Mouse (Mus musculus) thymus, postnatal 25 days (tissue): ENCODE measurements around the gene Kdelr3.

Experiments used
- DNase-seq: peaks from one replicate; pipeline ENCODE4 v3.0.0; 2022

Kdelr3 gene

DNA sequence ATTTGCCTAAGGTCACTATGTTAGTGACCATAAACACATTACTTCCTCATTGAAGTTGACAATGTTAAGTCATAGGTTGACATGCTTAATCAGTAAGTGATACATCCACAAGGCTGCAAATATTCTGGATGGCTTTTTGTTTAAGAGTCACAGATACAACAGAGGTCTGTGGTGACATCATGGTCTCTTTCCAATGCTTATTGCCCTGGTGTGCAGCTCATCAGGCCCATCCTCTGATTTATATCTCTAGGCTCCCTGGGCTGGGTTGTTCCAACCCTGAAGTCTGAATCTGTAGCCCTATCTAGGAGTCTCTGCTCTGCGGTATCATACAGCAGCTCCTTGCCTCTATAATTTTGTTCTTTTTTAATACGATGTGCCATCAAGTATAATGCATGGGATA, 60.7 kb downstream of the Kdelr3 start:
- DNase-seq = peak; percentile 20
